Mouse (Mus musculus): ENCODE data around the gene Hecw1.

Gene Hecw1

DNA sequence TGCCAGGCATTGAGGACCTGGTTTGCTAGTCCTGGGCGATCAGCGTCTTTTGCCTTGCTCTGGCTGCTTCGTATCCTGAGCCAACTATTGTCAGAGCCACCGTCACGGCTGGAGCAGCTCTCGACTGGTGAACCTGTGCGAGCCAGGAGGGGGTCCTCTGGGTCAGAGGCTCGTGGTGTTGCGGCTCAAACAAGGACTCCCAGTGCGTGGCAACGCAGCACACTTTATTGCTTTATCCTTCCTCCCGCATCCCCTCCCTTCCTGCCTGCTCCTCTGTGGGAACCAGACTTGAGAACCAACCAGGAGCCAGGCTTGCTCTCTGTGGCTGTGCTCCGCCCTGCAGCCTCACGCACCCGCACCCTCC, at the start of gene Hecw1:
Gene Hecw1, minus strand, starts transcription at position 323 of the 364 bp plus-strand sequence.
- peak; percentile 72 for ATAC-seq (ENCODE audit: low TSS enrichment)

DNA sequence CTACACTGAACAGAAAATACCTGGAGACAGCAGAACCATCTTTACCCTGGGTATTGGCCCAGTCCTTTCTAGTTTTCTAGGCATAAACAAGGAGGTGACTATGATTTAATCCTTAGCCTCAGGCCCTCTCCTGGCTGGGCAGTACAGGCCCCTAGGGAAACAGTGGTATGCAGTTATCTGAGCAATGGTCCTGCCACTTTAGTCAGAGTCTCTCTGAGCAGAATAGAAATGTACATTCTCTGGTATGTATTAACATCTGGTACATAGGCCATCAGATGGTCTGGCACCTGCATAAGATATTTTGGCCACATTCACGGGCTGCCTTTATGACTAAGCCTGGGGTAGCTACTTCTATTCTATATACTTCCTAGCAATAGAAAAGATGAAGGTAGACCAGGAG, 38.3 kb upstream of the Hecw1 start:
- no peak for ATAC-seq (ENCODE audit: low TSS enrichment)

DNA sequence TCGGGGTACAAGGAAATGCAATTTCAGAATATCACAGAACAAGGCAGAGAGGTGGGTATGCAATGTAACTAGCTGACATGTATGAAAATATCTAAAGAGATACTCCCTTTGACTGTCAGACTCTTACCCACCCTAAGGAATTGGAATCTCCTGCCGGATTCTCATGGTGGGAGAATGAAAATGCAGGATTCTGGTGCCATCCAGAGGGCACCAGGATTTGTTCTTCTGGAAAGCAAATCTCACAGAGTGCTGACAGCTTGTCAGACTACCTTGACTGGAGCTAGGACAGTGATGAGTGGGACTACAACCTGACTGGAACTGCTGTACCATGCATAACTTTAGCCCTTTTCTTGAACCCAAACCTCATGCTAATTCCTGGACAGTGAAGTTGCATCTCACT, 29.6 kb upstream of the Hecw1 start:
- peak; percentile 86 for ATAC-seq (ENCODE audit: low TSS enrichment)

DNA sequence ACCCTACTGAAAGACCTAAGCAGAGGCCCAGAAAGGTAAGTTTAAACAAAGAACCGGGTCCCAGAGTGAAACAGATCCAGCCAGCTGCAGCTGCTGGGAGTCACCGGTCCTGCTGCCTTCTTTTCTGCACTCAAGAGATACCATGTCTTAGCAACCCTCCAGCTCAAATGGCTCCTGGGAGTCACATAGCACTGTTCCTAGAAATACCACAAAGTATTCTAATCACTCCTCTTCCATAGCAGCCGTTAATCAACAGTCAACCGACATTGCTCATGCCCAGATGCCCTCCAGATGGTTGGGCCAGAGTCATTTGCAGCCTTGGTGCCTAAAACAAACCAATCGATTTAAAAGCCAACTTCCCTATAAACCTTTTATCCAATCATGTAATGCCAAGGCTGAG, 19.8 kb upstream of the Hecw1 start:
- no peak for ATAC-seq (ENCODE audit: low TSS enrichment)

DNA sequence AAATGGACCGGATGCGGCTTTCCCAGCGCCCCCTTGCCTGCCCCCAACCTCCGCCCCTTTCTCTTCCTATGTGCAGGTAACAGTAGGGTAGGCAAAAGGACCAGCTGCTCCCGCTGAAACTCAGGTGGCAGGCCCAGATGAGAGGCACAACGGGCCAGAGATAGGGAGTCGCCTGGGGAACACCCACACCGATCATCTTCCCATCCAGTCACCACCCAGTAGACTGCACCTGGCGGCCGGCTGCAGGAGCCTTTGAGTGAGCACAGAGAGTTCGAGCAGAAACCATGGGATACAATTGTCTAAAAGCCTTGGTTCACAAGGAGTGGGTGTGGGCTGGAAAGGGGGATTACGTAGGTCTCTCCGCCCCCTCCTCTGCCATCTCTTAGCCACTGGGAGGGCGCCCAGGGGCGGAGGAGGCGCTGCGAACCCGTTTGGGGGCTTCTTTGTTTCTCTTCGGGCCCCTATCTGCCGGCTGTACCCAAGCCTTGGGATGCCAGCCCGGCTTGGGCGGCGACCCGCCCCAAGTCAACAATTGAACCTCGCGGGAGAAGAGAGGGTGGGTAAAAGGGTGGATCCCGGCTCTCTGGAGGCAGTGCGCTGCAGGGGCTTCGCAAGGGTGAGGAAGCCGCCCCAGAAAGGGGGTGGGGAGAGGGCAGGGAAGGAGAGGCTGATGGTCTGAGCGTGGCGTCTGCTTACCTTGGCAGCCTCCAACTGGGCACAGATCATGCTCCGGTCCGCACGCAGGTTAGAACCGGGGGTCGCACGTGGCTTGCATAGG, 711 bp downstream of the Hecw1 start:
- ATAC-seq (ENCODE audit: low TSS enrichment), result peak; percentile 41

DNA sequence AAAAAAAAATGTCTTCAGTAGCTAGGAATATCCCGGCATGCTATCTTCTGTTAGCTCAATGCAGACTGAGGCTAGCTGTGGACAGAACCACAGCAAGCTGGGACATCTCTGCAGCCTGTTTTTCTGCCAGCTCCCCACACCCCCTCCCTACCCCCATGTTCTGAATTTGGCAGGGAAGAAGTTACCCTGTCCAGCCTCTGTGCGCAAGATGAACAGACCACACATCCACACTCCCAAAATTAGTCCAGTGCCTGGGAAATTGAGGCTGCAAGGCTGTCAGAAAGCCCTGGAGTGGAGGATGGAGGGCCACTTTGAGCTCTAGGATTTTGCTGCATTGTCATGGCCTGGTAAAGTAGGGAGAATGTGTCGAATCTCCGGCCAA, 1.3 kb downstream of the Hecw1 start:
- peak; percentile 48 for ATAC-seq (ENCODE audit: low TSS enrichment)

DNA sequence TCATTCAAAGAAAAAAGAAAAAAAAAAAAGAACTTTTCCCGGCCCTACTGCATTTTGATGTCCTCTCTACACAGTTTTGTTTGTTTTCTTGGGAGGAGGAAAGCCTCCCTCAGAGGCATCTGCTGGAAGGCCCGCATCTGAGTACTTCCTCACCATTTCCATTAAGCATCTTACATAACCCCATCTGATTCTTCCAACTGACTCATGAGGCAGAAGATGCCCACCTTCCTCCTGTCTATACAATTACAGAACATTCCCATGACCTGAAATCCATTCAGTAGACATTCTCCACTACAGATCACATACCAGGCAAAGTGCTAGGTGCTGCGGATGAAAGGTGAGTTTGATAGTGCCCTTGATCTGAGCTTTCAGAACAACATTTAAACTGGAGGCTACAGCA, 3.4 kb downstream of the Hecw1 start:
- peak; percentile 8; the same call in 1 of the 2 replicates for ATAC-seq (ENCODE audit: low TSS enrichment)

DNA sequence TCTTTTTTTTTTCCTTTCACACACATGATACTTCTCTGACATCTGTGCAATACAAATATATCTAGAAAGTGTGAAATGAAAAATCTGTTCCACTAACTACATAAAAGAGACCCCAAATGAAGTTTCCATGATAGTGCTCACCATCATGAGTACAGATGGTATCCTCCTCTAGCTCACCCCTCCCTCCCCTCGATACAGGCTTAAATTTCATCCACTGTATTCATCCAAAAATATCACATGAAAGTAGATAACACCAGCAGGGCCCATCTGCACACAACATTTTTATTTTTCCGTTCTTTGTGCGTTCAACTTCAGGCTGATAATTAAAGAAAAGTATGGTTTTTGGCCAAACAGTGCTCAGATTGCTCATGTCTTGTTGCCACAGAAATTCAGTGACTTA, 5.5 kb downstream of the Hecw1 start:
- ATAC-seq (ENCODE audit: low TSS enrichment), result peak; percentile 17; the same call in 1 of the 2 replicates

DNA sequence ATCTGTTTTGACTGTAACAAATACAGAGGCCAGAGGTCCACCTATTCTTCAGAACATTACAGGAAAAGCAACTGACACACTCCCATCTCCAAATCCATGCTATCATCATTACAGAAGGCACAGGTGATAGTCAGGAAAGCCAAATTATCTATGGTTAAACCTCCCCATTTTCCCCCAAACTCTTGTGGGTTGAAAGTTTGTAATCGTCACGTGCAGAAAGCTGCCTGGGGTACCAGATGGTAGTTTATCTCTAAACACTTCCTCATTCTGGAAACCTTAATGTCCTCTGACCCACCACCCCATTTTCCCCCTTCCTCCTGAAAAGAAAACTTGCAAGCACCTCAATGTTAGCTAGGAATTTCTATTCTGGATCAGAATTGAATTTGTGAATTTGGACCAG, 7.9 kb downstream of the Hecw1 start:
- no peak for ATAC-seq (ENCODE audit: low TSS enrichment)

DNA sequence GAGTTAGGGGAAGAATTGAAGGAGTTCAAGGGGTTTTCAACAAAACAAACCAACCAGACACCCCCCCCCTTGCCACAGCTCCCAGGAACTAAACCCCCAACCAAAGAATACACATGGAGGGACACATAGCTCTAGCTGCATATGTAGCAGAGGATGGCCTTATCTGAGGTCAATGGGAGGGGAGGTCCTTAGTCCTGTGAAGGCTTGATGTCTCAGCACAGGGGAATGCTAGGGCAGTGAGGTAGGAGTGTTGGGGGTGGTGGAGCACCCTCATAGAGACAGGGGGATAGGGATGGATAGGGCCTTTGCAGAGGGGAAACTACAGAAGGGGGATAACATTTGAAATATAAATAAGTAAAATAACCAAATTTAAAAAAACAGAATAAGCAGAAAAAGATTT, 9.1 kb downstream of the Hecw1 start:
- no peak for ATAC-seq (ENCODE audit: low TSS enrichment)

DNA sequence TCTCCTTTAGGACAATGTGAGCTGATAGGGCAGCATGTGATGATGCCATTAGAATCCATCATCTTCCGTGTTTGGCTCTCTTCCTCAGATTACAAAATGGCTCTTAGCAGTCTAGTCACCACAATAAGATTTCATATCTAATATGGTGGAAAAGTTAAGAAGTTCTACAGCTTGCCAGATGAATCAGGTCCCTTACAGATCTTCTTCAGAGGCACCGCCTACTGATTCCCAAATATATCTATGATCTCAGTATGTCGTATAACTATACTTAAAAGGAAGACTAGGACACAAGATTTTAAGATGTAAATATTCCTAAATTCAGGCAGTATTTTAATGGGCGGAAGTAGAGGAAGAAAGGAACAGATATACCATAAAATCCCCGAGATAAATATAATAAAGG, 16.3 kb downstream of the Hecw1 start:
- ATAC-seq (ENCODE audit: low TSS enrichment), result peak; percentile 85

DNA sequence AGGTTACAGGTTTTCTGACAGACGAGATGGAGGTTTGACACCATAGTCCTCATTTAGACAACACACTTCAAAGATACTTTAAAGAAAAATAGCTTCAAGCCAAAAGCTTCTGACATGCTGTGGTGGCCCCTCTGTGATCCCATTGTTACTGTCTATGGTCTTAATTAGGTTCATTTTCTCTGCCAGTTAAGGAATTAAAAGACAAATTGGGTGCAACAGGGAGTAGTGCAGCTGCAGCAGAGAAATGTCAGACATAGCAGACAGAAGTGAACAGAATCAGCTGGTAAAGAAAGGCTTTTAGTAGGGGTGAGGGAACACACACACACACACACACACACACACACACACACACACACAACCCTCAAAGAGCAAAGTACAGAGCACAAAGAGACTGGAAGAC, 22.8 kb downstream of the Hecw1 start:
- no peak for ATAC-seq (ENCODE audit: low TSS enrichment)

DNA sequence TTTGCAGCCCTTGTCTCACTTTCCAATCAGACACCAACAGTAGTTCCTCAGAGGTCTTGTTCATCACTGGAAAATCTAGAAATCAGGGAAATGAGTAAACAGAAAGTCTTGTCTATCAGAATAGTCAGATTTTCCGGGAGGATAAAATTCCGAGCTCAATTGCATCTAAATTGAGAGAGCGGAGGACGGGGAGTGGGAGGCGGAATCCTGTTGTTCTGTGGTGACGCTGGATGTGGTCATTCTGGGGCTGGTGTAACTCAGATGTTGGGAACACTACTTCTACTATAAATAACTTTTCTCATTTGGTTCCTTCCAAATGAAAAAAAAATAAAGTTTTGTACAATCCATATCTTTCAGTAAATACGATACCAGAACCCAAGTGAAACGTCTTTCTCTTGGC, 24.2 kb downstream of the Hecw1 start:
- ATAC-seq (ENCODE audit: low TSS enrichment), result peak; percentile 98

DNA sequence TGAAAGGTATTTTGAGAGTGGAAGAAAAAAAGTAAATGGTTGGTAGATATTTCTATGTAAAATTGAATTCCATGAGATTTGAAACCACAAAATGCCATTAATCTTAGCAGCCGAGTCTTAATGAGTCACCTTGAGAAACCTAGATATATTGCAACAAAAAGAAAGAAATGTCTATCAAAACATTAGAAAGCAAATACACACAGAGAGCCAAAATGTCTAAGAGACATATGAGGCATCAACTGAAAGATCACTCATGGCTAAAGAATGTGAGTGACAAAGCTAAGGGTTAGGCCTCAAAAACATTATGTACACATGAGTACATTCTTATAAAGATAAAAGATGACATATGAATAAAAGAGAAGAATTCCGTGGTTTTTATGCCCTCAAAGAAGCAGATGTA, 26.1 kb downstream of the Hecw1 start:
- no peak for ATAC-seq (ENCODE audit: low TSS enrichment)

DNA sequence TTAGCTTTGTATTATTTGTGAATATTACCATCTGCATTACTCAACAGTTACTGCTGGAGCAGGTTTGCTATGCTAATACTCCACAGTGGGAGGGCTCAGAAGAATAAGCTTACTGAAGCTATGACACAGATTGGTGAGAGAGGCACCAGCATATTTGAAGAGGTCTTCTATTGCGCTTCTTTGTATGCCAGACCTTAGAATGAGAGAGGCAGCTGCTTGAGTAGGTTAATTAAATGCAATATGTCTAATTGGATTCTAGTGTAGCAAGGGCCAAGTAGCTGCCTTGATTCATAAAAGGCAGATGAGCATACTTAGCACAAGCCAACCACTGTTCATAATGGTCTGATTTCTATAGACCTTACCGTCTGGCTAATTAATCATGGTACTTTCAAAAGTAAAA, 35.2 kb downstream of the Hecw1 start:
- peak; percentile 50; the same call in 1 of the 2 replicates for ATAC-seq (ENCODE audit: low TSS enrichment)

DNA sequence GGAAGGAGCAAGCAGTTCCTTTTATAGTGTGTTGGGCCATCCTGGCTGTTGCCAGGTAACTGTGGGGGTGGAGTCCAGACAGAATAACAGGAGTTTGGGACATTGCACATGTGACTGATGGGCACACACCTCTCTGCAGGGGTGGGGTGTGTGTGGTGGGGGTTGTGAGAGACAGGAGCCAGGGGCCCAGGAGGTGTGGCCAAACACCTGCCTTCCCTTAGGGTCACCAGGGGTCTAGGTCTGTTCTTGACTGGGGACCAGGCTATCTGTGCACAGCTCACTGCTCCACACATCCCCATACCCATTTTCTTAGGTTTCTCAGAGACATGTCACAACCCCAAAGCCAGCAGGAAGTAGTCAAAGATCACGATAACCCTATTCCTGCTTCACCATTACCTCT, 51.9 kb downstream of the Hecw1 start:
- no peak for ATAC-seq (ENCODE audit: low TSS enrichment)

DNA sequence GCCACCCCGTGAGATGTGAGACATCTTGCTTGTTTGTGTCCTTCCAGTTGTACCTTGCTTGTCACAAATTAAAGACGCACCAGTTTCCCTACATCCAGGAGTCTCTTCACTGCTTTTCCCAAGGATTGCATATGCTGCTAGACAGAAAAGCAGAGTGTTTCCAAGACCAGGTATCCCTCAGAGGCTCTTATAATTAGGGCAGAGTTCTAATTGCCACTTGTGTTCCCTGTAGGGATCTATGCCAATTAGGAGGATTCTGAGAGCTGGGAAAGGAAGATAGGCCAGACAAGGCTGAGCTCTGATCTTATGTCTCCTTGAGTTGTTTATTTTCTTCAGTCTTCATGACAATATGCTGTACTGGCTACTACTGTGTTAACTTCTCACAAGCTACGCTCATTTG, 55.5 kb downstream of the Hecw1 start:
- no peak for ATAC-seq (ENCODE audit: low TSS enrichment)

DNA sequence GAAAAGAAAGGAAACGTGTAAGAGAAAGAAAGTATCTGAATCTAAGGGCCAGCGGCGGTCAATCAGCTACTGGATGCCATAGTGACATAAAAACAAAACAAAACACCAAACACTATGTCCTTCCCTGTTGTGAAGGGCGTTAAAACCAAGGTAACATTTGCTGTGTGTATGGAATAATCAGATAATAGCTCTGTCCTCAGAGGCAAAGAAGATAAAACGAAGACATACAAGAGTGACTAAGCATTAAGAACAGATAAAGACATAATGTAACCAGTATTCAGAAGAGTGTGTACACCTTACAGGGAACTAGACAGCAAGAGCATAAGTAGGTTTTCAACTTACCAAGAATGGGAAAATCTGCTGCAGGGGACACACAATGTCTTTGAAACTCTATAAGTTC, 62.0 kb downstream of the Hecw1 start:
- ATAC-seq (ENCODE audit: low TSS enrichment), result no peak

DNA sequence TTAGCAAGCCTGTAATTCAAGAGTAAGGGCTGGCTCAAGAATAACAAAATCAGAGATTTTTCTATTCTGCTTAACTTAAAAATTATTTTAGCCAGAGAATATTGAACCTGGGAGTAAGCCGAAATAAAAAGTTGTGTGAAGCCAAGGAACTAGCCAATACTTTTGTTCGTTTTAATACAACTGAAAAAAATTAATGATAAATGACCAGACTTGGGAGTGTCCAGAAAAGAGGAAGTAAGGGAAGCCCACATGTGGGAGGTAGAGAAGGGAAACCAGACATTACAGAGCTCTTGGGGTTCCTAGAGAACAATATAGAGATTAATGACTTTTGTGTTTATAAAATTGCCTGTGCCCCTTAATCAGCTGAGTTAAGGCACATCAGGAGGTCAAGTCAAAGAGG, 66.0 kb downstream of the Hecw1 start:
- ATAC-seq (ENCODE audit: low TSS enrichment), result no peak

DNA sequence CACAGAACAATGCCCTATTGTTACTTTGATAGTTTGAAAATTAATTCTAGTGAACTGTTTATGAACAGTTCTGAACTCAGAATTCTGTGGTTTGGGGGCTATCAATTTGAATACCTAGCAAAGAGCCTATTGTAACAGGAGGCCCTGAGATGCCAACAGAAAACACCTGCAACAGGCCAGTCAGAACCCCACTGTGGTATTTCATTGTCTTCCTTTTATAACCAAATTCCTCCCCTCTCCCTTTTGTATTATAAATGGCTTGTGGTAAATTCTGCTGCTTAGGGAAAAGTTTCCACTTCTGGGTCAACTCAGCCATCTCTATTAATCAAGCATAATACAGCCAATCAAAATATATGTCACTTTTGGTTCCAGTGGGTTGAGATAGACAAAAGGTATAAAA, 83.5 kb downstream of the Hecw1 start:
- no peak for ATAC-seq (ENCODE audit: low TSS enrichment)

DNA sequence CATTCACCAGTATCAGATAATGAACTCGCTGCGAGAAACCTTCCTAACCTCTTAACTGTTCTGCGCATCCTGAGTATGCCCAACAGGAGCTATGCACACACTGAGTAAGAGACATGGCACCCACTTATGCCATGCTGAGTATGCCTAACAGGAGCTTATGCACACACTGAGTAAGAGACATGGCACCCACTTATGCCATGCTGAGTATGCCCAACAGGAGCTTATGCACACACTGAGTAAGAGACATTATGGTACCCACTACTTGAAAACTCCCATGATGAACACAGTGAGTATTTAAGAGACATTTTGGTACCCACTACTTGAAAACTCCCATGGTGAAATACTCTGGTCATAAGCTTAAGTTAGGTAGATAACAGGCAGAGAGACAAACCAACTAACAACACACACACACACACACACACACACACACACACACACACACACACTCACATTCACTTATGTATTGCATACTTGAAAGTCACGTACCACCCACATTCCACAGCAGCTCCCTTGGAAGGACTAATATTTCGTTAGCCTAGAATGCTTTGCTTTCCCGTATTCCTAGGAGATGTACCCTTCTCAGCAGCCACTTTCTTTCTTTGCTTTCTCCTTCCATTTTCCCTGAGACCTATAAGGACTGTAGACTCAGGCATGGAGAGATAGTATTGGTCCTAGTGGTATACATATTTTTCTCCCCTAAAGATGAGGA, 94.0 kb downstream of the Hecw1 start:
- no peak for ATAC-seq (ENCODE audit: low TSS enrichment)

DNA sequence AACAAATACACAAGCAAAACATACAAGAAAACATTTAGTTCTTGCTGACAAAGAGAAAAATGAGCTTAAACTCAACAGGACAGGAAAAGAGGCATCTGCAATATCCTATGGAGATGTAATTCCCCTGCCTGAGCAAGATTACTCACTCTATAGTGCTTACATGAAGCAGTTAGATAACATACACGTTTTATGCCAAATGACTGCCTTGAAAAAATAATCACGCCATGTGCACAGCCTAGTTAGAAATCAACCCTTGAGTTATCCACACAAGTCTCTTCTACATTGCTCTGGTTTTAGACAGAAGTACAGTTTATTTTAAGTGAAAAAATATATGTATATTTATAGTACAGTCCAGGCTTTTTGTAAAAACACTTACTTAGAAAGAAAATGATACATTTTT, 98.2 kb downstream of the Hecw1 start:
- ATAC-seq (ENCODE audit: low TSS enrichment), result peak; percentile 92

DNA sequence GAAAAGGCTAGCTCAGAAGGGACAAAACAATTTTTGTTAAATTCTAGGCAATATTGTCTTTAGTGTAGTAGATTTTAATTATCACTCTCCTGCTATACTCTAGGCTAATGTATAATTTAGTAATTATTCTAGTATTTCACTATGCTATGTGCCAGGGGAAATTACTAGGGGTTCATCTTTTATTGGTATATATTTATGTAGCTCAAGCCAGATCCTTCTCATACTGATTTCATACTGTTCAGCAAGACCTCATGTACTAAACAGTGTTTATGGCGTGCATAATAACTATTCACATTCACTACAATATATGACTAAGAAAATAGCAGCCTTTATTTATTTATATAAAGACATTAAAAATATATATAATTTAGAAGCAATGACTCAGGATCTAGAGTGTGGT, 109.6 kb downstream of the Hecw1 start:
- no peak for ATAC-seq (ENCODE audit: low TSS enrichment)

DNA sequence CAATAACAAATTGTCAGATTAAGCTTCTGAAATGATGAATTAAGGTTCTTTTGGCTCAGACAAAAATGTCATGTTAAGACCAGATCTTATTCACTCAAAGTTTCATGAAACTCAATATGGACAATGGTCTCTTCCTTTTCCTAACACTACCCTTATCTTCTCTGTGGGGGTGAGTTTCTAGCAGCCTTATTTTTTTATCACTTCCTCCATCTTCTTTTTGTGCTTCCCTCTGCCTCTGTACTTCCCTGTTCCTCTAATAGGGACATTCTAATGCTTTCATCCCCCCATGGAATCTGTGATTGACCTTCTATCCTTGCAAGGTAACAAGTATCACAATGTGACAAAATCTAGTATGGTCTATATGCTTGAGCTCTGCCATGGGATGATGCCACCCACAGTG, 148.6 kb downstream of the Hecw1 start:
- ATAC-seq (ENCODE audit: low TSS enrichment), result 0 out of 2 replicates have a peak, but pooled peaks have one; percentile 2
